Mouse (Mus musculus) midbrain, embryonic 15.5 days (tissue): ENCODE measurements around the gene Fkbp7. TPM values are rescaled to one million over a fixed set of nuclear protein-coding genes. Genes with fewer than 3 reads are reported as not detected.

ENCODE experiments used
- ATAC-seq: fragments of 200-750 bp; cut with Nextera tagmentation; replicated peaks from 2 replicates; pipeline ENCODE4 v1.8.0; 2017; ENCODE audit warnings: moderate TSS enrichment
- H3K27ac ChIP-seq: fragments of 300-500 bp; sonication (generic); 2 replicates; pipeline ENCODE4 v1.5.1; 2015; ENCODE audit warnings: mild to moderate bottlenecking, inconsistent platforms
- H3K27me3 ChIP-seq: fragments of 300-500 bp; sonication (generic); replicated peaks from 2 replicates; pipeline ENCODE4 v1.6.1; 2015; ENCODE audit warnings: inconsistent platforms
- H3K36me3 ChIP-seq: fragments of 300-500 bp; sonication (generic); replicated peaks from 2 replicates; pipeline ENCODE4 v1.6.1; 2015; ENCODE audit warnings: inconsistent platforms
- H3K4me1 ChIP-seq: fragments of 300-500 bp; sonication (generic); 2 replicates; pipeline ENCODE4 v1.6.1; 2015; ENCODE audit warnings: inconsistent platforms
- H3K4me2 ChIP-seq: fragments of 300-500 bp; sonication (generic); 2 replicates; pipeline ENCODE4 v1.6.1; 2015; ENCODE audit warnings: inconsistent platforms, mild to moderate bottlenecking, moderate library complexity
- H3K4me3 ChIP-seq: fragments of 300-500 bp; sonication (generic); 2 replicates; pipeline ENCODE4 v1.5.1; 2015; ENCODE audit warnings: mild to moderate bottlenecking, inconsistent platforms
- H3K9ac ChIP-seq: fragments of 300-500 bp; sonication (generic); 2 replicates; pipeline ENCODE4 v1.6.1; 2015; ENCODE audit warnings: mild to moderate bottlenecking, inconsistent platforms
- H3K9me3 ChIP-seq: fragments of 300-500 bp; sonication (generic); 2 replicates; pipeline ENCODE4 v1.6.1; 2016; ENCODE audit warnings: inconsistent platforms
- WGBS: fragments of 180-500 bp; shearing (Covaris S2); methylation state at CpG from one replicate; pipeline ENCODE4 v1.1.7; 2015; ENCODE audit warnings: mixed read lengths; 5-methylcytosine and 5-hydroxymethylcytosine counted together
- polyA plus RNA-seq: library from polyadenylated mRNA; unstranded; fragments of >200 nt; fragmentation: Nextera tagmentation; extraction: Ambion mirVana; gene quantifications from 2 replicates; pipeline ENCODE4 v1.2.1, GENCODE M21; 2015

The Fkbp7 gene
- polyA plus RNA-seq = 11.8 and 13.9 TPM in 2 replicates

DNA sequence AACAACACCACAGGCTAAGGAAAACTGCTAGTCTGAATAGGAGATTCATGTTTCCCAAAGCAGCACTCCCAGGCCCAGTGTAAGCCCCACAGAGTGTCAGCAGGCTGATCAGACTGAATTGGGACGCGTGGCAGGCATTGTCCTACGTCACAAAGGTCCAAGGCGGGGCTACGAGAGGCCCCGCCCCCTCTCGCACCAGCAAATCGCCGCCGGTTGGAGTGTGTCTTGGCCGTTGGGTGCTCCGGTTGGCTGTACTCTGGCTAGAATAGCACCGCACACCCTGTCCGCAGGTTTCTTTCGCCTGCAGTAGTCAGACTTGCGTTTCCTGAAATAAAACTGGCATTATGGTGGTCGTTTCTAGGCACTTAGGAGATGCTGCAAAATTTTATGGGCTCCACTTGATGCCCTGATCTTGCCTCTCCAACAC lies at the start of gene Fkbp7:
TSS of gene Fkbp7 (minus strand) at position 151 of the 427 bp plus-strand sequence.
- H3K4me1 ChIP-seq = peaks cover 25% of the 10 kb centered on the region
- H3K4me2 ChIP-seq = peak within 1 kb of the TSS; percentile 57
- peak within 1 kb of the TSS; percentile 35 for H3K9ac ChIP-seq
- peak; percentile 95 for ATAC-seq
- H3K9me3 ChIP-seq = no peaks in the 10 kb centered on the region
- no peaks in the 10 kb centered on the region for H3K36me3 ChIP-seq
- peak within 1 kb of the TSS; percentile 41 for H3K4me3 ChIP-seq
- WGBS = under 1% methylated on average over 17 of the region's 17 CpGs
- peak within 1 kb of the TSS; percentile 74 for H3K27ac ChIP-seq
- H3K27me3 ChIP-seq = no peaks in the 10 kb centered on the region

DNA sequence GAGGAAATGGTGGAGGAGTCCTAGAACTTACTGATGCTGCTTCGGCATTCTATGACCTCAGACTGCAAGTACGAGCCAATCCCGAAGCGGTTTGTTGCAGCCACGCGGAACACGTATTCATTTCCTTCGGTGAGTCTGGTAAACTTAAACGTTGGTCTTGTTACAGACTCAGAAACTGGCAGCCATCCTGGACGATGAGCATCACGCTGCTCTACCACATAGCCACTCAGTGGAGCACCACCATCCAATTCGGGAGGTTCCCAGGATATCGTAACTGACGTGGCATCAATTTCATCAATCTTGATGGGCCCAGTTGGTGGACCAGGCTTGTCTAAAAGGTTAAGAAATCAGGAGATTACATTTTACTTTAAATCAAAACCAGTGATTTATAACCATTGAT lies 46.7 kb upstream of the Fkbp7 start:
- Histone ChIP-seq H3K4me3 (no peak overlapping the region), H3K4me1 (no peaks in the 10 kb centered on the region), H3K9ac (no peak overlapping the region), H3K27ac (no peak overlapping the region), H3K27me3 (no peaks in the 10 kb centered on the region), H3K36me3 (peaks cover 4% of the 10 kb centered on the region; the same call in 1 of the 2 replicates), H3K4me2 (no peak overlapping the region), H3K9me3 (0 out of 2 replicates have a peak, but pooled peaks cover 4% of the 10 kb centered on the region)
- ATAC-seq = no peak
- 97% methylated on average over 14 of the region's 14 CpGs for WGBS

DNA sequence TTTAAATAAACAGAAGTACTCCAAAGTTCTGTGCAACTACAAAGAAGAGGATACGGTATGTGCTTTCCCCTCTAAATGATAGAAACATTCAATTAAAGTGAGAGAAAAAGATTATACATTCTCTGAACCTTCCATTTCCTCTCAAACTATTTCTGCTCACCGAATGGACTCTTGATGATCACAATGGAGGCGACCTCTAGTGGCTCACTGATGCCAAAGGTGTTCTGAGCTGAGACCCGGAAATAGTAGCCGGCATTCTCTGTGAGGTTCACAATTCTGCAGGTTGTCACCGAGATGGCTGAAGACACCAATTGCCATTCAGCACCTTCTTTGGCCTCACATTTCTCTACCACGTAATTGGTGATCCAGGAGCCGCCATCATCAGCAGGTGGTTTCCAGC lies 42.1 kb upstream of the Fkbp7 start:
- 72% methylated on average over 8 of the region's 8 CpGs for WGBS
- Histone ChIP-seq H3K36me3 (peaks cover 22% of the 10 kb centered on the region), H3K27ac (no peak overlapping the region), H3K4me3 (no peak overlapping the region), H3K9ac (no peak overlapping the region), H3K4me2 (no peak overlapping the region), H3K9me3 (peaks cover 26% of the 10 kb centered on the region), H3K27me3 (no peaks in the 10 kb centered on the region), H3K4me1 (no peaks in the 10 kb centered on the region)
- no peak for ATAC-seq

DNA sequence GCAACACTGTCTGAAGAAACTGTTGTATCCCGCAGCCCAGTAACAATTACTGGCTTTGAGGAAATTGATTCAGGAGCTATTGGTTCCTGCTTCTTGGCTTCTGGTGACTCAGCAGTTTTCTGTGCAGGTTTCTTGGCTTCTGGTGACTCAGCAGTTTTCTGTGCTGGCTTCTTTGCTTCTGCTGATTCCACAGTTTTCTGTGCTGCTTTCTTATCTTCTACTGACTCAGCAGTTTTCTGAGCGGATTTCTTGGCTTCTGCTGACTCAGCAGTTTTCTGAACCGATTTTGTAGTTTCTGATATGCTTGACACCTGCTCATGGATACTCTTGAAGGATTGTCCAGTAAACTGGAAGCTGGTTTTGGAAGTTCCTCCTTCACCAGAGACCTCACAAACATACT lies 35.6 kb upstream of the Fkbp7 start:
- peaks cover 18% of the 10 kb centered on the region for H3K36me3 ChIP-seq
- H3K4me3 ChIP-seq = no peak overlapping the region
- no peaks in the 10 kb centered on the region for H3K27me3 ChIP-seq
- no peak for ATAC-seq
- H3K4me2 ChIP-seq = no peak overlapping the region
- H3K9ac ChIP-seq = no peak overlapping the region
- H3K9me3 ChIP-seq = peaks cover 25% of the 10 kb centered on the region
- WGBS = 92% methylated on average over 3 of the region's 3 CpGs
- no peaks in the 10 kb centered on the region for H3K4me1 ChIP-seq
- no peak overlapping the region for H3K27ac ChIP-seq

DNA sequence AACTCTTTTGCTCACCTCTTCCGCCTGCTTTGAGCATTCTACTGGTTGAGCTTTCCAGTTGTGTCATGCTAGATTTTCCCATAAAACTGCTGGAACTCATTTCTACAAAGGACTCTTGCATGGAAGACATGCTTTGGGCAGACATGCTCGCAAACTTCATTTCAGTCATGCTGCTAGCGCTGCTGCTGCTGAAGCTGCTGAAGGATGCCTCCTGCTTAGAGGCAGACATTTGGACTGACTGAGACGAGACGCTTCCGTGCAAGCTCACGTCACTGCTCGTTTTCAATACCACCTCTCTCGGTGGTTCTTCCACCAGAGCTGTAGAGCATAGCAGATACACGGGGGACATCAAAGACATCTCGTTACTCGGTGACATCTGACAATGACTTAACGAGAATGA lies 32.7 kb upstream of the Fkbp7 start:
- 83% methylated on average over 13 of the region's 13 CpGs for WGBS
- peaks cover 8% of the 10 kb centered on the region for H3K9me3 ChIP-seq

DNA sequence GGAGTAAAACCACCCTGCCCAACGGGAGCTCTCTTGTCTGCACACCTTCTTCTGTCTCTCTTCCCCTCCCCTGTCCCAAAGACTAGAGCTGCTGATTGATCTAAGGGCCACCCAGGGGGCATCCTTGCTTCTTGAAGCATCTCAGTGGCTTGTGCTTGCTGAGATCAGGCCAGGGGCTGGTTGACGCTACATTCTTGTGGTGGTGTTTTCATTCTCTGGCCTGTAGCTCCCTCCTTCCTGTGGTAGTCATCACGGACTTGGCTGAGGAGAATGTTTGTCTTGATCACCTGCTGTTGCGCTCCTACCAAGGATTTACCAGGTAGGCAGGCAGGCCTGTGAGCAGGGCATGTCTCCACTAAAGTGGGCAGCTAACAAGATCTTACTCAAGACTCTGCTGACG lies 29.8 kb upstream of the Fkbp7 start:
- ATAC-seq = no peak
- WGBS = 86% methylated on average over 5 of the region's 5 CpGs
- no peaks in the 10 kb centered on the region for H3K4me1 ChIP-seq

More for the DNA sequence above, 32.7 kb upstream of the Fkbp7 start:
- Histone ChIP-seq H3K27me3 (no peaks in the 10 kb centered on the region), H3K27ac (no peak overlapping the region), H3K4me2 (no peak overlapping the region), H3K4me1 (no peaks in the 10 kb centered on the region), H3K36me3 (peaks cover 13% of the 10 kb centered on the region), H3K9ac (no peak overlapping the region), H3K4me3 (no peak overlapping the region)
- no peak for ATAC-seq

DNA sequence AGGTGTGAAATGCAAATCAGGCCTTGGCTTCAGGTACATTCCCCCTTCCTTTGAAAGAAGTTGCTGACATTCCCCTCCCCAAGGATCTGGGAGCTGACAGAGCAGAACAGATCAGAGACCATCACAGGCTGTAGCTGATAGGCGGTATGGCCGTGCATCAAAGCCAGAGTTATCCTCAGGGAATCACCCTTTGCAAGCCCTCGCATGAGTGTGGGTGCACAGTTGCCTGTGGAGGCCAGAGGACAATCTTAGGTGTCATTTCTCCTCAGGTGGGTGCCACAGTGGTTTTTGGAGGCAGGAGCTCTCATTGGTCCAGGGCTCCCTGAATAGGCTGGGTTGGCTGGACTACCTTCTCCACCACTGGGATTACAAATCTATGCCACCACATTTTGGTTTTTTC lies 29.3 kb upstream of the Fkbp7 start:
- no peaks in the 10 kb centered on the region for H3K4me1 ChIP-seq
- H3K4me2 ChIP-seq = no peak overlapping the region
- H3K27ac ChIP-seq = no peak overlapping the region
- no peaks in the 10 kb centered on the region for H3K9me3 ChIP-seq
- H3K27me3 ChIP-seq = no peaks in the 10 kb centered on the region
- H3K9ac ChIP-seq = no peak overlapping the region
- WGBS = 87% methylated on average over 3 of the region's 3 CpGs
- no peak overlapping the region for H3K4me3 ChIP-seq
- ATAC-seq = no peak
- H3K36me3 ChIP-seq = 0 out of 2 replicates have a peak, but pooled peaks cover 3% of the 10 kb centered on the region

More for the DNA sequence above, 29.8 kb upstream of the Fkbp7 start:
- no peak overlapping the region for H3K9ac ChIP-seq
- H3K9me3 ChIP-seq = no peaks in the 10 kb centered on the region
- no peaks in the 10 kb centered on the region for H3K27me3 ChIP-seq
- no peak overlapping the region for H3K4me3 ChIP-seq
- H3K36me3 ChIP-seq = 0 out of 2 replicates have a peak, but pooled peaks cover 3% of the 10 kb centered on the region
- no peak overlapping the region for H3K27ac ChIP-seq
- H3K4me2 ChIP-seq = no peak overlapping the region

DNA sequence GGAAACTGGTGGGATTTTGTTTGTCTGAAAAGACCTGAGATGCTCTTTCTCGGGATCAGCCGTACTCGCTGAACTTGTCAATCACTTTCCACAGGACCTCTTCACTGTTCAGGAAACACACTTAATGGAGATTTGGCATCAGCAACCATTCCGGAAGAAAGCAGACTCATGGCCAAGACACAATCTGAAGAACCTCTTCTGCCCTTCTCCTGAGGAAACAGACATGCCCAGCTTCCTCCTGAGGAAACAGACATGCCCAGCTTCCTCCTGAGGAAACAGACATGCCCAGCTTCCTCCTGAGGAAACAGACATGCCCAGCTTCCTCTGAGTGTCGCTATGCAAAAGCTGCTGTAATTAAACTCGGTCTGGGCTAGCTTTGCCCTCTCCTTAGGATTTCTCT lies 22.4 kb upstream of the Fkbp7 start:
- no peaks in the 10 kb centered on the region for H3K4me1 ChIP-seq

DNA sequence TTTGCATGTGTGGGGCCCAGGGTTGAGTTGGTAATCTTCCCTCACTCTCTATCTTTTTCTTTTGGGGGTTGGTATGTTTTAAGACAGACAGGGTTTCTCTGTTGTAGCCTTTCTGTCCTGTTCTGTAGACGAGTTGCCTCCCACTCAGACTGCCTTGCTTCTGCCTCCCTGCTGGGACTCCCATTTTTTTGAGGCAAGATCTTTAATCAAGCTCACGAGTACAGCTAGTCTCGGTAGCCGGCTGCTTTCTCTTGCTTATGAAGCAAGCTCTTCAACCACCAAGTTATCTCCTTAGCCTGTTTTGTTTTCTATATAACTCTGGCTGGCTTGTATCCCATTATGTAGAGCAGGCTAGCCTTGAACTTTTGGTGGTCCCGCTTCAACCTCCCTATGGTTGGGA lies 20.8 kb upstream of the Fkbp7 start:
- Histone ChIP-seq H3K4me3 (no peak overlapping the region), H3K9ac (no peak overlapping the region), H3K36me3 (peaks cover 27% of the 10 kb centered on the region; the same call in 1 of the 2 replicates), H3K4me1 (no peaks in the 10 kb centered on the region), H3K4me2 (no peak overlapping the region), H3K27ac (no peak overlapping the region), H3K9me3 (no peaks in the 10 kb centered on the region), H3K27me3 (no peaks in the 10 kb centered on the region)
- WGBS = 89% methylated on average over 5 of the region's 5 CpGs
- no peak for ATAC-seq

More for the DNA sequence above, 22.4 kb upstream of the Fkbp7 start:
- Histone ChIP-seq H3K9me3 (no peaks in the 10 kb centered on the region), H3K36me3 (peaks cover 27% of the 10 kb centered on the region; the same call in 1 of the 2 replicates), H3K4me3 (no peak overlapping the region), H3K27me3 (no peaks in the 10 kb centered on the region), H3K27ac (no peak overlapping the region), H3K4me2 (no peak overlapping the region), H3K9ac (no peak overlapping the region)
- WGBS = 87% methylated on average over 6 of the region's 6 CpGs
- ATAC-seq = no peak

DNA sequence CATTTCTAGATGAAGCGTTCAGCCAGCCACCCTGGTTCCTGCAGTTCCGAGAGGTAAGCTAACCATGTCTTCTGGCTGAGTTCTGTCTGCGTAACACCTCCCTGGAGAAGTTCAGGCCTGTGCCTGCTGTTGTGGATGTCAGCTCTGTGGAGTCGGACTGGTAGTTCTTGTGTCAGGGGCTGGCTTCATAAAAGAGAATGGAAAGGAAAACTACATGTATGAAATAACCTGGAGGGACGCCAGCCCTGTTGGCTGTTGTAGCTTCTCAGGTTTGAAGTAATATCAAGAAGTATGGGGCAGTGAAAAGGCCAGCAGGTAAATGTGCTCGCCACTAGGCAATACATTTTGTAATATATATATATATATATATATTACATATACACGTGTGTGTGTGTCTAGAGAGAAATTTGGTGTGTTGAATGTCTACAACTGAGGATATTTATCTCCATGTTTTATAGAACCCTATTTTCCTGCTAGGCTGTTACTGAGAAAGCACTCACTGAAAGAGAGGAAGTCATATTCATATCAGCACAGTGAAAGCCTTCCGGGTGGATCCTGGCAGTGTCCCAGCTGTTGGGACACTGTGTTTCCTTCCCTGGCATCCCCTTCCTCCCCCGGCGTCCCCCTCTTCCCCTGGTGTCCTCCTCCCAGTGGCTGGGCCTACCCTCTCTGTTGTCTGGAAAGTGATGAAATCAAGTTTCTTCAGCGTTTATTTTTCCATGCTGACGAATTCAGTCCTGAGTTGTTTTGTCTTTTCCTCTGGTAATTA lies 17.7 kb upstream of the Fkbp7 start:
- Histone ChIP-seq H3K9ac (no peak overlapping the region), H3K9me3 (no peaks in the 10 kb centered on the region), H3K4me1 (no peaks in the 10 kb centered on the region), H3K27me3 (no peaks in the 10 kb centered on the region), H3K27ac (no peak overlapping the region), H3K36me3 (peaks cover 37% of the 10 kb centered on the region), H3K4me2 (no peak overlapping the region), H3K4me3 (no peak overlapping the region)
- no peak for ATAC-seq
- WGBS = 90% methylated on average over 12 of the region's 12 CpGs

DNA sequence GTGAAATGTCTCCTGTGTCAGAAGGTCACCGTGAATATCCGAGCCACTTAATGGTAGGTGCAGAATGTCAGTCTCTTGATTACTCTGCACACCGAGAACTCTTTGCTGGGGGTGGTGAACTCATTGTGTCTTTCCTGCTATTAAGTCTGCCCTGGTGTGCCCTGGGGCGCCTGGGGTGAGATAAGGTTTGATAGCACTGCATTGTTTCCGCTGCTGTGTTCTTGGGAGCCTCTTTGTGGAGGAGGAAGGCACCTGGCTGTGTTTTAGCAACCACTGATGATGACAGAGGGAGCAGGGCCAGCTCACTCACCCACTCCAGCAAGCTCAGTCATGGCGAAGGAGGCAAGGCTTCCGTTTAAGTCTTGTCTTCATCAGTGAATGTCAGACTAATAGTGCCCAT lies 15.2 kb upstream of the Fkbp7 start:
- Histone ChIP-seq H3K4me3 (no peak overlapping the region), H3K9me3 (no peaks in the 10 kb centered on the region), H3K4me2 (no peak overlapping the region), H3K4me1 (no peaks in the 10 kb centered on the region), H3K27ac (no peak overlapping the region), H3K27me3 (no peaks in the 10 kb centered on the region), H3K9ac (no peak overlapping the region), H3K36me3 (peaks cover 36% of the 10 kb centered on the region)
- ATAC-seq = no peak
- WGBS = 85% methylated on average over 7 of the region's 7 CpGs

DNA sequence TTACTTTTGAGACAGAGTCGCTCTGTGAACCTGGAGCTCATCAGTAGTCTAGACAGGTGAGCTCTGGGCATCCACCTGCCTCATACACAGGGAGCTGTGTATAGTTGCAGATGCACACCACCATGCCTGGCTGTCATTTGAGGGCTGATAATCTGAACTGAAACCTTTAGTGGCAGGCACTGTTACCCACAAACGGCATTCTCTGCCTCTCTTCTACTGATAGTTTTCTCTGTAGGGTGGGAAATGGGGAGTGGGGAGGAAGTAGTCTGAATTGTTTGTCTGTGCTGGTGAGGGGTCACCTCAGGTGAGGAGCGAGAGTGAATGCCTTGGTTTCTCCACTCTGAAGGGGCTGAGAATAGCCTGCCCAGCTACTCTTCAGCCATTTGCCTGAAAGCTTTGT lies 14.7 kb upstream of the Fkbp7 start:
- Histone ChIP-seq H3K9ac (no peak overlapping the region), H3K36me3 (peaks cover 41% of the 10 kb centered on the region)

DNA sequence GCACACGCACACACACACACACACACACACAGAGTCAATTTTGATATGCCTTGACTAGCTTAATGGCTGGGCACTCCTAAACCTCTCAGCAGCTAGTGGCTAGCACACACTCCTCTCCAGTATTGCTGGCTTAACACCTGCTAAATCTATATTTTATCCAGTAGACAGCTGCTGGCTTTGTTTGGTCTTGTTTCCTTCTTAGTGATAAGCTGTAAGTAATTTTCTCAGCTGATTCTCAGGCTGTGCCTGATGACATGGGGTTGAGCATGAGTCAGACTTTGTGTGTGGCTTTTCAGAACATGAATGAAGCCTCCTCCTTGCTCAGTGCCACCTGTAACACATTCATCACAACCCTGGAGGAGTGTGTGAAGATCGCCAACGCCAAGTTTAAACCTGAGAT lies 14.1 kb upstream of the Fkbp7 start:
- H3K9me3 ChIP-seq = no peaks in the 10 kb centered on the region
- no peak overlapping the region for H3K9ac ChIP-seq
- H3K36me3 ChIP-seq = peaks cover 41% of the 10 kb centered on the region
- WGBS = 92% methylated on average over 3 of the region's 3 CpGs
- no peak overlapping the region for H3K4me2 ChIP-seq
- no peak overlapping the region for H3K27ac ChIP-seq
- H3K4me1 ChIP-seq = no peaks in the 10 kb centered on the region
- H3K4me3 ChIP-seq = no peak overlapping the region
- no peaks in the 10 kb centered on the region for H3K27me3 ChIP-seq
- no peak for ATAC-seq

More for the DNA sequence above, 14.7 kb upstream of the Fkbp7 start:
- WGBS = 89% methylated on average over 3 of the region's 3 CpGs
- H3K9me3 ChIP-seq = no peaks in the 10 kb centered on the region
- no peak overlapping the region for H3K4me3 ChIP-seq
- H3K27ac ChIP-seq = no peak overlapping the region
- no peak overlapping the region for H3K4me2 ChIP-seq
- H3K4me1 ChIP-seq = no peaks in the 10 kb centered on the region
- no peaks in the 10 kb centered on the region for H3K27me3 ChIP-seq
- ATAC-seq = no peak
